Mouse (Mus musculus): ENCODE measurements around the gene Tpst1. TPM values are rescaled to one million over a fixed set of nuclear protein-coding genes. Genes with fewer than 3 reads are reported as not detected.

Tpst1 gene
- polyA plus RNA-seq, 1 experiment from 2014 or later = 60.4 TPM

DNA sequence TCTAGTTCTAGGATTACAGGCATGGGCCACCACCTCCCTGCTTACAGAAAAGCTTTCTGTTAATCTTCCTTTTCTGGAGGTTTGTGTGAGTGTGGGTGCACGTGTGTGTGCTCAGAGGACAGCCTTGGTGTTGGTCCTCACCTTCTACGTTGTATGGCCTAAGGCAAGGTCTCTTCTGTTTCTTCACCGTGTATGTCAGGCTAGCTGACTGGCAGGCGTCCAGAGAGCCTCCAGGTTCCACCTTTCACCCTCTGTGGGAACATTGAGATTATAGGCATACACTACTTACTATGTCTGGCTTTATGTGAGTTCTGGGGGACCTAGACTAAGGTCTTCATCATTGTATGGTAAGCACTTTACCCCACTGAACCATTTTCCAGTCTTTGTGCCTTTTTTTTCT lies 9.3 kb downstream of the Tpst1 start:
- no peak overlapping the region for H3K4me3 ChIP-seq
- no peak overlapping the region for H3K27ac ChIP-seq (replicated peaks)
- peaks cover 13% of the 10 kb centered on the region; the same call in 1 of the 2 replicates for H3K9me3 ChIP-seq (replicated peaks)
- H3K4me1 ChIP-seq = peaks cover 15% of the 10 kb centered on the region
- WGBS = 88% methylated on average over 4 of the region's 4 CpGs
- DNase-seq (ENCODE audit: low spot score) = no peak
- peaks cover 61% of the 10 kb centered on the region for H3K36me3 ChIP-seq
- peaks cover 10% of the 10 kb centered on the region for H3K27me3 ChIP-seq (ENCODE audit: low read depth, poor library complexity, severe bottlenecking)

DNA sequence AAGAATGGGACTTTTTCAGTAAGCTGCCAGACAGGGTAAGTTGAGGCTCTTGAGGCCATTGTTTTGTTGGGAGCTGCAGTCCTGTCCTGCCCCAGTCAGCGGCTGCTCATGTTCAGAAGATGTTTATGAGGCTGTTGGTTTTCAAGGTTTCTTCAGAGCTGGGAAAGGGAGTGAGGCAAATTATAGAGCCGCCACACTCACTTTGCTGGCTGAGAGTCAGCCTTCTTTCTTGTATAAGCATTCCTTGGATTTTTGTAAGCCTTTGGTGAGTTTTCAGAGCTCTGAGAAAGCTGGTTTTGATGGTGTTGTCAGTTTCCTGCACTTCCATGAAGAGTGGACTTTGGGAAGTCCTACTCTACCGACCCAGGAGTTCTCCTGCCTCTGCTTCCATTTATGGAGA lies 11.1 kb downstream of the Tpst1 start:
- peaks cover 8% of the 10 kb centered on the region for H3K4me1 ChIP-seq
- peaks cover 63% of the 10 kb centered on the region for H3K36me3 ChIP-seq
- H3K27ac ChIP-seq (replicated peaks) = no peak overlapping the region
- 93% methylated on average over 3 of the region's 3 CpGs for WGBS
- no peak for DNase-seq (ENCODE audit: low spot score)
- H3K4me3 ChIP-seq = no peak overlapping the region
- peaks cover 13% of the 10 kb centered on the region; the same call in 1 of the 2 replicates for H3K9me3 ChIP-seq (replicated peaks)
- H3K27me3 ChIP-seq (ENCODE audit: low read depth, poor library complexity, severe bottlenecking) = no peaks in the 10 kb centered on the region

DNA sequence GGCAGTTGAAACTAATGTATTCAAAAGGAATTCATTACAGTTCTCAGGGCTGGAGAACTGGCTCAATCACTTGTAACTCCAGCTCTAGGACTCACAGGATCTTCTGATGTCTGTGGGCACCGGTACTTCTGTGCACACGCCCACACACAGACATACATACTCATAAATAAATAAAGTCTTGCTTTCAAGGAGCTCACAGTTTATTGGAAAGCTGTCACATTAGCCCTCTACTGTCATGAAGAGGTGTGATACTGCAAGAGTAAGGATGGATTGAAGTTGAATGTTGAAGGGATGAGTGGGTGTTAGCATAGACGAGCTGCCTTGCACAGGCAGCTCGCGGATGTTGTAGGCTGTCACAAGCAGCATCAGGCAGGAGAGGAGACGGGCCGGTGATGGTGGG lies 14.9 kb downstream of the Tpst1 start:
- H3K36me3 ChIP-seq = peaks cover 73% of the 10 kb centered on the region

DNA sequence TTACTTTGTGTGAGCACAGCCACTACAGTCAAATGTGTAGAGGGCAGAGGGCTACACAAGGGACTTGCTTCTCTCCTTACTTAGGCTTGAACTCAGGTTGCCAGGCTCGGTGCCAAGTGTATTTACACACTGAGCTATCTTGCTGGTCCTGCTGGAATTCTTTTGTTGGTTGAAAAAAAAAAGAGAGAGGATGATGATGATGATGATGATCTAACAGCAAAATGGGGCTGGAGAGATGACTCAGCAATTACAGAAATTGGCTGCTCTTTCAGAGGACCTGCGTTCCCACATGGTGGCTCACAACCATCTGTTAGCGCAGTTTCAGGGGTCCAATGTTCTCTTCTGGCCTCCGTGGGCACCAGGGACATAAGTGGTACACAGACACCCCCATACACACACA lies 15.5 kb downstream of the Tpst1 start:
- Histone ChIP-seq H3K27ac (replicated peaks) (no peak overlapping the region), H3K4me3 (no peak overlapping the region), H3K4me1 (no peaks in the 10 kb centered on the region), H3K9me3 (replicated peaks) (0 out of 2 replicates have a peak, but pooled peaks cover 6% of the 10 kb centered on the region), H3K36me3 (peaks cover 68% of the 10 kb centered on the region), H3K27me3 (ENCODE audit: low read depth, poor library complexity, severe bottlenecking) (no peaks in the 10 kb centered on the region)
- DNase-seq (ENCODE audit: low spot score) = no peak
- WGBS = 95% methylated on average over 4 of the region's 4 CpGs

More for the DNA sequence above, 14.9 kb downstream of the Tpst1 start:
- Histone ChIP-seq H3K27ac (replicated peaks) (no peak overlapping the region), H3K4me3 (no peak overlapping the region), H3K4me1 (no peaks in the 10 kb centered on the region), H3K27me3 (ENCODE audit: low read depth, poor library complexity, severe bottlenecking) (no peaks in the 10 kb centered on the region), H3K9me3 (replicated peaks) (0 out of 2 replicates have a peak, but pooled peaks cover 6% of the 10 kb centered on the region)
- 93% methylated on average over 7 of the region's 7 CpGs for WGBS
- DNase-seq (ENCODE audit: low spot score) = no peak

DNA sequence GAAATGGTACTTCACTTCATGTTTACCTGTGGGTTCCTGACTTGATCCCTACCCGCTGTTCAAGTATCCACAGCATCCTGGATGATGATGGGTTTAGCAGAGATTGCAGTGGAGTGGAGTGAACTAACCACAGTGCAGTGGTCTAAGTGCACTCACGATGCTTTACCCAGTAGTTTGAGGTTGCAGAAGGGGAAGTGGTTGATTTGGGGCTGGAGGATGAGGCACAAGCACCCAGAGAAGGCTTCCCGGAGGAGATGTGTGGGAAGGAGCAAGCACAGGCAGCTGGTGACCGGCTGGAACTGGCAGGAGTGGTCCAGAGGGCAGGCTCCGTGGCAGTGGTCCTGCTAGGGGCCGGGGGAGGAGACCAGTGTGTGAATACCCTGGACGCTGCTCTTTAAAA lies 16.1 kb downstream of the Tpst1 start:
- Histone ChIP-seq H3K36me3 (peaks cover 68% of the 10 kb centered on the region), H3K27me3 (ENCODE audit: low read depth, poor library complexity, severe bottlenecking) (no peaks in the 10 kb centered on the region), H3K4me1 (no peaks in the 10 kb centered on the region), H3K4me3 (no peak overlapping the region), H3K27ac (replicated peaks) (peak overlapping the region; percentile 52; the same call in 1 of the 2 replicates), H3K9me3 (replicated peaks) (0 out of 2 replicates have a peak, but pooled peaks cover 6% of the 10 kb centered on the region)
- no peak for DNase-seq (ENCODE audit: low spot score)
- WGBS = 87% methylated on average over 7 of the region's 7 CpGs

DNA sequence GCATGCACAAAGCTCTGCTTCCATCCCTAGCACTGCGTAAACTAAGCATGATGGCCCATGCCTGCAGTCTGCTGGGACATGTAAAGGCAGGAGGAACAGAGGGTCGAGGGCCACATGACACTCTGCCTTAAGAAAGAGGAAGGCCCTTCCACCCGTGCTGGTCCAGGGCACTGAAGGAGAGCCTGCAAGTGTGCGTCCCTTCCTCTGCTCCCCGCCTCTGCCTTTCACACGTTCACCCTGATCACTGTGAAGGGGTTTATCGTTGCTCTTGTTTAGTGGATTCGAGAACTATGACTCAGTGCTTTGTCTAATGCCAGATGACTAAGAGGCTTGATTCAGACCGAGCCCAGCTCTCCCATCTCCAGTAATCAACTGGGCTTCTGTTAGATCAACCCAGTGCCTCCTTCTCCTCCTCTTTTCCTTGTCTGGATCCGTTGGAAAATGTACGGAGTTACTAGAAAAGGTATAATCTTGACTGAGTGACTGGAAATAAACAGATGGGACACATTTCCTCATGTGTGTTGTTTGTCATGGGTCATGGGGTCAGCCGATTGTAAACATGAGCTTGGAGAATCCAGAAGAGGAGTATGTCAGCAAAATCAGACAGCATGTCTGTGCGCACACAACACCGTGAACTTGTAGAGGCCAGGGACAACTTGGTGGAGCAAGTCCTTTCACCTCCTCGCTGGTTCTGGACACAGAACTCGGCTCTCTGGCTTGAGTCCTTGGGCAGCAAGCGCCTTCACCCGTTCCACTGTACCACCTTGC lies 16.7 kb downstream of the Tpst1 start:
- peak overlapping the region; percentile 52; the same call in 1 of the 2 replicates for H3K27ac ChIP-seq (replicated peaks)
- no peak overlapping the region for H3K4me3 ChIP-seq
- H3K27me3 ChIP-seq (ENCODE audit: low read depth, poor library complexity, severe bottlenecking) = no peaks in the 10 kb centered on the region
- no peaks in the 10 kb centered on the region for H3K4me1 ChIP-seq
- 89% methylated on average over 18 of the region's 18 CpGs for whole genome bisulfite sequencing
- peaks cover 63% of the 10 kb centered on the region for H3K36me3 ChIP-seq
- H3K9me3 ChIP-seq (replicated peaks) = 0 out of 2 replicates have a peak, but pooled peaks cover 6% of the 10 kb centered on the region
- no peak for DNase-seq (ENCODE audit: low spot score)

DNA sequence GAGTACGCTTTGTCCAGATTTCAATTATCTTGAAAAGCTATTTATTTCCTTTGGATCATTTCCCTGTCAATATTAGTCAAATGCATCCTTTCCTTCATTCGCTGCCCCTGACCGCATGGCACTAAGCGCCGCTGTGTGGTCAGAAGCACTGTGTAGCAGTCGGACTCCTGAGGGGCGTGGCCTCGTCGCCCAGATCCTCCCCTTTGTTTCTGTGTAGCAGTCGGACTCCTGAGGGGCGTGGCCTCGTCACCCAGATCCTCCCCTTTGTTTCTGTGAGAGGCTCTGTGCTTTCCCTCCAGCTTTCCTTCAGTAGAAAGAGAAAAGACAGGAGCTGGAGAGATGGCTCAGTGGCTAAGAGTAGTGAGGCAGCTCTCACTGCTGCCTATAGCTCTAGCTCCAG lies 23.6 kb downstream of the Tpst1 start:
- Histone ChIP-seq H3K36me3 (peaks cover 39% of the 10 kb centered on the region), H3K4me3 (no peak overlapping the region), H3K9me3 (replicated peaks) (no peaks in the 10 kb centered on the region), H3K27ac (replicated peaks) (no peak overlapping the region), H3K4me1 (no peaks in the 10 kb centered on the region), H3K27me3 (ENCODE audit: low read depth, poor library complexity, severe bottlenecking) (no peaks in the 10 kb centered on the region)
- DNase-seq (ENCODE audit: low spot score) = peak; percentile 38
- 59% methylated on average over 12 of the region's 12 CpGs for WGBS

DNA sequence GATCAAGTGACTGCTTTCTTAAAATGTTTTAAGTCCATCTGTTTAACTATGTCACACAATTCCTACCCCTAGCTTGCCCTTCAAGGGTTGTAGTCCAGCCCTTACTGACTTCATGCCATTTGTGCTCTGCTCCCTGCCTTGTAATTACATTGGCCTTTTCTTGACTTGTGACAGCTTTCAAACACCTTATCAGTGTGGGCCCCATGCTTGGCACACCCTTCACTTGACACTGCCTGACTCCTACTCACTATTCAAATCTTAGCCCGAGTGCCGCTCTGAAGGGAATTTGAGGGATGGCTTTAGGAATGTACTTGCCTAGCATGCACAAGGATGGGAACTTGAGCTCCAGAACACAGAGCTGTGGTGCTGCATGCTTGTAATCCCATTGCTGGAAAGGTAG lies 24.7 kb downstream of the Tpst1 start:
- H3K4me1 ChIP-seq = no peaks in the 10 kb centered on the region
- H3K27ac ChIP-seq (replicated peaks) = no peak overlapping the region
- no peak for DNase-seq (ENCODE audit: low spot score)
- no peaks in the 10 kb centered on the region for H3K9me3 ChIP-seq (replicated peaks)
- no peaks in the 10 kb centered on the region for H3K27me3 ChIP-seq (ENCODE audit: low read depth, poor library complexity, severe bottlenecking)
- WGBS = 96% methylated on average over 2 of the region's 2 CpGs
- no peak overlapping the region for H3K4me3 ChIP-seq
- peaks cover 39% of the 10 kb centered on the region for H3K36me3 ChIP-seq

DNA sequence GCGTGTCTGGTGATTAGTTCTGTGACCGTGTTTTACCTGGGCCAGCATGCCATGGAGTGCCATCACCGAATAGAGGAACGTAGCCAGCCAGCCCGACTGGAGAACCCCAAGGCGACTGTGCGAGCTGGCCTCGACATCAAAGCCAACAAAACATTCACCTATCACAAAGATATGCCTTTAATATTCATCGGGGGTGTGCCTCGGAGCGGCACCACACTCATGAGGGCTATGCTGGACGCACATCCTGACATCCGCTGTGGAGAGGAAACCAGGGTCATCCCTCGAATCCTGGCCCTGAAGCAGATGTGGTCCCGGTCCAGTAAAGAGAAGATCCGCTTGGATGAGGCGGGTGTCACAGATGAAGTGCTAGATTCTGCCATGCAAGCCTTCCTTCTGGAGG lies 28.6 kb downstream of the Tpst1 start:
- Histone ChIP-seq H3K9me3 (replicated peaks) (no peaks in the 10 kb centered on the region), H3K27ac (replicated peaks) (no peak overlapping the region), H3K27me3 (ENCODE audit: low read depth, poor library complexity, severe bottlenecking) (no peaks in the 10 kb centered on the region), H3K36me3 (peaks cover 50% of the 10 kb centered on the region), H3K4me1 (no peaks in the 10 kb centered on the region), H3K4me3 (no peak overlapping the region)
- DNase-seq (ENCODE audit: low spot score) = no peak
- WGBS = 95% methylated on average over 17 of the region's 17 CpGs

DNA sequence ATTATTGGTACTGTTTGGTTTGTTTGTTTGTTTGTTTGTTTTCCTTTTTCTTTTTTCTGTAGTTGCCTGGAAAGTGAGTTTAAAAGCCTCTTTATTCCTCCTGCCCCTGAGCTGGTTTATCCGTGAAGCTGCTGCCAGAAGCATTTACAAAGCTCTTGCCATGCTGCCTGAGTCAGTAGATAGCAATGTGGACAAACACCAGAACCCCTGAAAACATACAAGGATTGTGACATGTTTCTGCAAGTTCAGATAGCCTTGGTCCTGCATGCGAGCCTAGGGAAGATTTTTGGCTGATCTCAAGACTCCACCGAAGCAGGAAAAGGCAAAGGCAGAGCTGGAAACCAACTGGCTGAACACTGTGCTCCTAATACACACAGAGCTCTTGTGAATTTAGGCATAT lies 36.2 kb downstream of the Tpst1 start:
- H3K27me3 ChIP-seq (ENCODE audit: low read depth, poor library complexity, severe bottlenecking) = no peaks in the 10 kb centered on the region
- no peak for DNase-seq (ENCODE audit: low spot score)
- WGBS = 94% methylated on average over 3 of the region's 3 CpGs
- no peak overlapping the region for H3K27ac ChIP-seq (replicated peaks)
- H3K36me3 ChIP-seq = peaks cover 39% of the 10 kb centered on the region
- no peaks in the 10 kb centered on the region for H3K9me3 ChIP-seq (replicated peaks)
- H3K4me3 ChIP-seq = no peak overlapping the region
- no peaks in the 10 kb centered on the region for H3K4me1 ChIP-seq

DNA sequence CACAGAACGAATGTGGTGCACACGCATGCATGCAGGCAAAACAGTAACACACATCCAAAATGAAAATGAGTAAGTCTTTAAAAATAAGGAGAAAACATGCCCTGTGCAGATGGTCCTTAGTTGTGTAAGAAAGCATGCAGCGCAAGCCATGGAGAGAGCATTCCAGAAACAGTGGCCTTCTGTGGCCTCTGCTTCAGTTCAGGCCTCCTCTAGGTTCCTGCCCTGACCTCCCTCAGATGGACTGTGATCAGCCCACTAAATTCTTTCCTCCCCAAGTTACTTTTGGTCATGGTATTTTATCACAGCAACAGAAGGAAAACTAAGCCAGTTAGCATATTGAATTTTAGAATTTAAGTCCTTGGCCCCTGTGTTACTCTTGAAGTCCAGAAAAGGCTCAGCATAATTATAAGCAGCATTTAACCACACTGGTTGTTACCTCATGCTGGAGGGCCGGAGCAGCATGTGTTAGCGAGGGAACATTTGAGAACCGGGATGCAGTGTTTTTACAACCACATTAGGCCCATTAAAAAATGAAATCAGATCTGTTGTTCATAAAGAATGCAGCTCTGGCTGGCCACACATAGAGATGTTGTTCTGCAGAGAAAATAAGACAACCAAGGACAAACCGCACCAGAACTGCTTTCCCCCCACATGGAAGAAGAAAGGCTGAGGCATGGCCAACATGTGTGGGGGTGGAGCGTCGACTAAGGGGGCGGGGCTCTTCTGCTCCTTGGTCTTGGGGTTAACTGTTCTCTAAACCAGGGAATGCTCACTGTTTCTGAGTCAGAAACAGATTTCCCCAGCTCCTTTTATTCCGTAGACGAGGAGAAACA lies 37.7 kb downstream of the Tpst1 start:
- Histone ChIP-seq H3K27ac (replicated peaks) (no peak overlapping the region), H3K4me3 (no peak overlapping the region), H3K27me3 (ENCODE audit: low read depth, poor library complexity, severe bottlenecking) (no peaks in the 10 kb centered on the region), H3K4me1 (no peaks in the 10 kb centered on the region), H3K9me3 (replicated peaks) (no peaks in the 10 kb centered on the region), H3K36me3 (peaks cover 42% of the 10 kb centered on the region)
- DNase-seq (ENCODE audit: low spot score) = no peak
- 86% methylated on average over 12 of the region's 12 CpGs for WGBS

DNA sequence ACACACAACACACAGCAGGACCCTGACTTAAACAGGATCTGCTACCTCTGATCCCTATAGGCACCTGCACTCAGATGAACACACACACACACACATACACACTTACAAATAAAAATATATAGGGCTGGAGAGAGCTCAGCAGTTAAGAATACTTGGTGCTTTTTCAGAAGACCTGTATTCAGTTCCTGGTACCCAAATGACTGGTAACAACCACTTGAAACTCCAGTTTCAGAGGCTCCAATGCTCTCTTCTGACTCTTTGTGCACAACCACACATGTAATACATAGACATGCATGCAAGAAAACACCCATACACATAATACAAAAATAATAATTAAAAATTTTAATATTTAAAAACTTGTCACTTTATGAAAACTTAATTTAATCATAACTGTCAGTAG lies 39.5 kb downstream of the Tpst1 start:
- Histone ChIP-seq H3K36me3 (peaks cover 53% of the 10 kb centered on the region), H3K9me3 (replicated peaks) (no peaks in the 10 kb centered on the region), H3K27ac (replicated peaks) (no peak overlapping the region), H3K4me3 (no peak overlapping the region), H3K4me1 (no peaks in the 10 kb centered on the region), H3K27me3 (ENCODE audit: low read depth, poor library complexity, severe bottlenecking) (no peaks in the 10 kb centered on the region)
- DNase-seq (ENCODE audit: low spot score) = no peak

DNA sequence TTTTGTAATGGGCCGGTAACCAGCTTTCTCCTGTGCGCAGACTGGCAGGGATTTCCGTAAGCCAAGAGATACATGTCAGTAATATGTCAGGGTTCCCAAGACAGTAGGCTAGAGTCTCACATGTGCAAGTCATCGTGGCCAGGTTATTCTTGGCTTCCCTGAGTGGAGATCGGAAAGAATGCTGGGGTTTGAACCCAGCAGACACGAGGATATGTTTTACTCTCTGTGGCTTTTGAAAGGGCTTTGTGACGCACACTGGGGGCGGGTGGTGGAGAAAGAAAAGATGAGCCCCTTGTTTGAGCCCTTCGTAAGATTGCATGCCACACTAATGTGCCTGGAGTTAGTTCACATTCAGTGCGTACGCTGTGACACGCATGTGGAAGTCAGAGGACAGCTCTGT lies 43.0 kb downstream of the Tpst1 start:
- no peaks in the 10 kb centered on the region for H3K27me3 ChIP-seq (ENCODE audit: low read depth, poor library complexity, severe bottlenecking)
- H3K4me3 ChIP-seq = no peak overlapping the region
- H3K9me3 ChIP-seq (replicated peaks) = no peaks in the 10 kb centered on the region
- no peak overlapping the region for H3K27ac ChIP-seq (replicated peaks)
- peaks cover 35% of the 10 kb centered on the region for H3K36me3 ChIP-seq
- no peaks in the 10 kb centered on the region for H3K4me1 ChIP-seq
- 94% methylated on average over 12 of the region's 12 CpGs for WGBS
- no peak for DNase-seq (ENCODE audit: low spot score)

Data from midbrain, embryonic 10.5 days (tissue).